Mouse (Mus musculus) small intestine, adult 2 months (tissue): ENCODE measurements around the gene Cbx2.

Experiments
- CTCF ChIP-seq: fragments of 200-500 bp; IDR thresholded peaks from 2 replicates; pipeline ENCODE4 v1.5.1; 2012; ENCODE audit warnings: low read depth, mild to moderate bottlenecking, control low read depth, inconsistent platforms, low read length, moderate library complexity, mixed read lengths; ENCODE audit not compliant: insufficient replicate concordance, insufficient read length; ENCODE audit errors: extremely low read depth
- POLR2A ChIP-seq: fragments of 200-500 bp; IDR thresholded peaks from 2 replicates; pipeline ENCODE4 v1.6.1; 2012; ENCODE audit warnings: low read depth, mild to moderate bottlenecking, control low read depth, inconsistent platforms, low read length, moderate library complexity

GRCm38 (mm10) chr11:119044551-119045337, 22.0 kb downstream of the Cbx2 start:
- TF ChIP-seq POLR2A, result no peak
- TF ChIP-seq CTCF, result peak; percentile 30; the same call in 1 of the 2 replicates
